Mouse (Mus musculus): ENCODE results near the gene Cd209f. TPM values are rescaled to one million over a fixed set of nuclear protein-coding genes. Genes with fewer than 3 reads are reported as not detected.
A peak's percentile ranks its signal among the peaks of the same experiment; 100 is the strongest.
"Not testable (repeated sequence)": the region's sequence is repeated elsewhere in the genome, so short reads cannot be mapped to it uniquely, and the experiment has no call there.

The Cd209f gene
- polyA plus RNA-seq (2012; rRNA removed): 0.47 and 1.2 TPM in 2 replicates

- H3K4me1 ChIP-seq (ENCODE audit: control insufficient read depth, insufficient read depth, low read length); H3K36me3 ChIP-seq (ENCODE audit: control insufficient read depth, insufficient read depth, low read length); H3K27ac ChIP-seq (ENCODE audit: control insufficient read depth, insufficient read depth, low read depth, low read length); H3K27me3 ChIP-seq (ENCODE audit: control insufficient read depth, insufficient read depth, low read length); H3K4me3 ChIP-seq (ENCODE audit: control insufficient read depth, low read depth, low read length): not testable (repeated sequence)
These were observed at the start of gene Cd209f for GRCm38 (mm10) chr8:4105735-4106134. Gene Cd209f, minus strand, starts transcription at chr8:4105835.

DNA sequence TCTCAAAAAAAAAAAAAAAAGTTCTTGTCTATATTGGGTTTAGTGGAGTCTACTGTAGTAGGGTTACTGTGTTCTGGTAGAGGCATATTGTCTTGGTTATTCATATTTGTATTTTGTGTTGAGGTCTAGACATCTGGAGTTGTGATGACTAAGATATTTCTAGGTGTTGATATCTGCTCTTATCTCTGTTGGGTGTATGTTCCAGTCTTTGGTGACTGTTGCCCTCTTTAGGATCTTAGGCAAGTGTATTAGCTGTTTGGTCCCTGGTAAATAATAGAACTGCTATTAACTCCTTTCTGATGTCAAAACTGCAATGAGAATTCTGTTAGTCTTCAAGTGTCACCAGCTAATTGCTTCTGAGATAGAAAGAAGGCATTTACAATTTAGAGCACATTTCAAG lies 49.2 kb upstream of the Cd209f start:
- no peaks in the 10 kb centered on the region; the same call in 1 of the 2 replicates for H3K36me3 ChIP-seq (ENCODE audit: control insufficient read depth, insufficient read depth, low read length)
- TF ChIP-seq POLR2A (IDR thresholded peaks at IDR 0.05; ENCODE audit: control insufficient read depth, low read depth, low read length) (no peak), CTCF (IDR thresholded peaks at IDR 0.05; ENCODE audit: control insufficient read depth, insufficient read depth, insufficient replicate concordance, low read depth, low read length) (no peak)
- no peak overlapping the region for H3K27ac ChIP-seq (ENCODE audit: control insufficient read depth, insufficient read depth, low read depth, low read length)
- H3K4me3 ChIP-seq (ENCODE audit: control insufficient read depth, low read depth, low read length): no peak overlapping the region
- H3K4me1 ChIP-seq (ENCODE audit: control insufficient read depth, insufficient read depth, low read length): no peaks in the 10 kb centered on the region
- no peaks in the 10 kb centered on the region for H3K27me3 ChIP-seq (ENCODE audit: control insufficient read depth, insufficient read depth, low read length)

GRCm38 (mm10) chr8:4147272-4147671 lies 41.6 kb upstream of the Cd209f start:
- no peaks in the 10 kb centered on the region for H3K27me3 ChIP-seq (ENCODE audit: control insufficient read depth, insufficient read depth, low read length)
- H3K4me1 ChIP-seq (ENCODE audit: control insufficient read depth, insufficient read depth, low read length): no peaks in the 10 kb centered on the region
- no peaks in the 10 kb centered on the region for H3K36me3 ChIP-seq (ENCODE audit: control insufficient read depth, insufficient read depth, low read length)
- H3K27ac ChIP-seq (ENCODE audit: control insufficient read depth, insufficient read depth, low read depth, low read length): no peak overlapping the region
- H3K4me3 ChIP-seq (ENCODE audit: control insufficient read depth, low read depth, low read length): no peak overlapping the region
- no peak for TF ChIP-seq POLR2A (IDR thresholded peaks at IDR 0.05; ENCODE audit: control insufficient read depth, low read depth, low read length)
- TF ChIP-seq CTCF (IDR thresholded peaks at IDR 0.05; ENCODE audit: control insufficient read depth, insufficient read depth, insufficient replicate concordance, low read depth, low read length): no peak

- Histone ChIP-seq H3K36me3 (ENCODE audit: control insufficient read depth, insufficient read depth, low read length) (no peaks in the 10 kb centered on the region), H3K27ac (ENCODE audit: control insufficient read depth, insufficient read depth, low read depth, low read length) (no peak overlapping the region), H3K4me1 (ENCODE audit: control insufficient read depth, insufficient read depth, low read length) (no peaks in the 10 kb centered on the region), H3K27me3 (ENCODE audit: control insufficient read depth, insufficient read depth, low read length) (no peaks in the 10 kb centered on the region), H3K4me3 (ENCODE audit: control insufficient read depth, low read depth, low read length) (no peak overlapping the region)
- TF ChIP-seq CTCF (IDR thresholded peaks at IDR 0.05; ENCODE audit: control insufficient read depth, insufficient read depth, insufficient replicate concordance, low read depth, low read length) (no peak), POLR2A (IDR thresholded peaks at IDR 0.05; ENCODE audit: control insufficient read depth, low read depth, low read length) (no peak)
These were observed 36.1 kb upstream of the Cd209f start for GRCm38 (mm10) chr8:4141721-4142120.

GRCm38 (mm10) chr8:4139660-4140646 lies 34.3 kb upstream of the Cd209f start:
- no peaks in the 10 kb centered on the region for H3K4me1 ChIP-seq (ENCODE audit: control insufficient read depth, insufficient read depth, low read length)
- no peak overlapping the region for H3K4me3 ChIP-seq (ENCODE audit: control insufficient read depth, low read depth, low read length)
- no peak overlapping the region for H3K27ac ChIP-seq (ENCODE audit: control insufficient read depth, insufficient read depth, low read depth, low read length)
- H3K36me3 ChIP-seq (ENCODE audit: control insufficient read depth, insufficient read depth, low read length): no peaks in the 10 kb centered on the region
- TF ChIP-seq CTCF (IDR thresholded peaks at IDR 0.05; ENCODE audit: control insufficient read depth, insufficient read depth, insufficient replicate concordance, low read depth, low read length) (peak; percentile 87; the same call in 1 of the 2 replicates), POLR2A (IDR thresholded peaks at IDR 0.05; ENCODE audit: control insufficient read depth, low read depth, low read length) (no peak)
- H3K27me3 ChIP-seq (ENCODE audit: control insufficient read depth, insufficient read depth, low read length): no peaks in the 10 kb centered on the region

DNA sequence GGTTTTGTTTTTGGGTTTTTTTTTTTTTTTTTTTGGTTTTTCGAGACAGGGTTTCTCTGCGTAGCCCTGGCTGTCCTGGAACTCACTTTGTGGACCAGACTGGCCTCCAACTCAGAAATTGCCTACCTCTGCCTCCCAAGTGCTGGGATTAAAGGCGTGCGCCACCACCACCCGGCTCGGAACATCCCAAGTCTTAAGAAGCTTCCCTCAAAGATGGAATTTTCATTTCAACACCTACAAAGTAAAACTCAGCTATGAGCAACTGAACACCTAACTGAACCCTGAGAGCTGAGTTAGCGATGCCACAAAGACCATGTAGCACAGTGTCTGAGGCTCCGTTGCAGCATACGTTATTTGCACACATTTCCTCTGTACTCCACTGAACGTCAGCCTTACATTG lies 28.2 kb upstream of the Cd209f start, which contains the start of gene Cd209g:
TSS of gene Cd209g (plus strand) at position 301 of the 400 bp plus-strand sequence.
- H3K36me3 ChIP-seq (ENCODE audit: control insufficient read depth, insufficient read depth, low read length): no peaks in the 10 kb centered on the region
- H3K4me1 ChIP-seq (ENCODE audit: control insufficient read depth, insufficient read depth, low read length): no peaks in the 10 kb centered on the region
- no peak within 1 kb of the TSS for H3K4me3 ChIP-seq (ENCODE audit: control insufficient read depth, low read depth, low read length)
- H3K27me3 ChIP-seq (ENCODE audit: control insufficient read depth, insufficient read depth, low read length): no peaks in the 10 kb centered on the region
- no peak within 1 kb of the TSS for H3K27ac ChIP-seq (ENCODE audit: control insufficient read depth, insufficient read depth, low read depth, low read length)
- TF ChIP-seq CTCF (IDR thresholded peaks at IDR 0.05; ENCODE audit: control insufficient read depth, insufficient read depth, insufficient replicate concordance, low read depth, low read length) (no peak), POLR2A (IDR thresholded peaks at IDR 0.05; ENCODE audit: control insufficient read depth, low read depth, low read length) (no peak)

- not testable (repeated sequence) for H3K4me1 ChIP-seq (ENCODE audit: control insufficient read depth, insufficient read depth, low read length)
These were observed 17.1 kb downstream of the Cd209f start for GRCm38 (mm10) chr8:4088514-4088913.

DNA sequence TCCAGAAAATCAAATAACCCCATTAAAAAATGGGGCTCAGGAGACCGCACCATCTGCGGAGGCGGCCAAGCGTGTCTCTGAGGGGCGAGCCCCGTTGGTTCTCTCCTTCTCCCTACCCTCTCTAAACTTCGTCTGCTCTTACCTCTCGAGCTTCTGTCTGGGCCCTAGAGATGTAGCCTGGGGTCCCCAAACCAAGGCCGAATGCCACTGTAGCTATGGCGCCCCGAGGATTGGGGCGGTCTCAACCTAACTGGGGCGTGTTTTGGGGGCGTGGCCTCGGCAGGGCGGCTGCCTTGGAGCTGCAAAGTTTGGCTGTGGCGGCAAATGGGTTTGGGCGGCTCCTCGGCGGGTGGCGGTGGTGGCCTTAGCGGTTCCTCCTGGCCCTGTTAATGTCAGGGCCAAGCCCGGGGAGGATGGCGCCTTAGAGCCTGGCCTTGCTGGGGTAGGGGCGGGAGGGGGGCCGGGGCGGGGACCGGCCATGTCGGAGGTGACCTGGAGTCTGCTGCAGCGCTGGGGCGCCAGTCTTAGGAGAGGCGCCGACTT lies 18.4 kb downstream of the Cd209f start:
- H3K36me3 ChIP-seq (ENCODE audit: control insufficient read depth, insufficient read depth, low read length): not testable (repeated sequence)

More at GRCm38 (mm10) chr8:4088514-4088913, 17.1 kb downstream of the Cd209f start:
- H3K4me3 ChIP-seq (ENCODE audit: control insufficient read depth, low read depth, low read length); H3K36me3 ChIP-seq (ENCODE audit: control insufficient read depth, insufficient read depth, low read length); H3K27ac ChIP-seq (ENCODE audit: control insufficient read depth, insufficient read depth, low read depth, low read length); H3K27me3 ChIP-seq (ENCODE audit: control insufficient read depth, insufficient read depth, low read length): not testable (repeated sequence)

More for the DNA sequence above, 18.4 kb downstream of the Cd209f start:
- not testable (repeated sequence) for H3K27me3 ChIP-seq (ENCODE audit: control insufficient read depth, insufficient read depth, low read length); H3K27ac ChIP-seq (ENCODE audit: control insufficient read depth, insufficient read depth, low read depth, low read length); H3K4me1 ChIP-seq (ENCODE audit: control insufficient read depth, insufficient read depth, low read length)
- H3K4me3 ChIP-seq (ENCODE audit: control insufficient read depth, low read depth, low read length): peak overlapping the region; percentile 54

All from testis, adult 2 months (tissue).